Mouse (Mus musculus) hindbrain, embryonic 12.5 days (tissue): Measurements from ENCODE around the gene Arhgap42. TPM values are rescaled to one million over a fixed set of nuclear protein-coding genes. Genes with fewer than 3 reads are reported as not detected.

Experiments
- ATAC-seq: fragments of 200-750 bp; cut with Nextera tagmentation; 2 replicates; pipeline ENCODE4 v1.8.0; 2017; ENCODE audit warnings: moderate TSS enrichment; ENCODE audit not compliant: low FRiP score
- H3K27ac ChIP-seq: fragments of 300-500 bp; sonication (generic); 2 replicates; pipeline ENCODE4 v1.5.1; 2016; ENCODE audit warnings: mild to moderate bottlenecking
- H3K27me3 ChIP-seq: fragments of 300-500 bp; sonication (generic); 2 replicates; pipeline ENCODE4 v1.6.1; 2016; ENCODE audit warnings: mild to moderate bottlenecking
- H3K36me3 ChIP-seq: fragments of 300-500 bp; sonication (generic); 2 replicates; pipeline ENCODE4 v1.6.1; 2016; ENCODE audit warnings: mild to moderate bottlenecking
- H3K4me1 ChIP-seq: fragments of 300-500 bp; sonication (generic); 2 replicates; pipeline ENCODE4 v1.6.1; 2016
- H3K4me2 ChIP-seq: fragments of 300-500 bp; sonication (generic); replicated peaks from 2 replicates; pipeline ENCODE4 v1.6.1; 2016; ENCODE audit warnings: mild to moderate bottlenecking
- H3K4me3 ChIP-seq: fragments of 300-500 bp; sonication (generic); 2 replicates; pipeline ENCODE4 v1.5.1; 2016; ENCODE audit warnings: mild to moderate bottlenecking
- H3K9ac ChIP-seq: fragments of 300-500 bp; sonication (generic); 2 replicates; pipeline ENCODE4 v1.6.1; 2016; ENCODE audit warnings: mild to moderate bottlenecking, moderate library complexity
- H3K9me3 ChIP-seq: fragments of 300-500 bp; sonication (generic); replicated peaks from 2 replicates; pipeline ENCODE4 v1.6.1; 2016; ENCODE audit warnings: mild to moderate bottlenecking
- WGBS: fragments of 180-500 bp; shearing (Covaris S2); methylation state at CpG from one replicate; pipeline ENCODE4 v1.1.7; 2016; 5-methylcytosine and 5-hydroxymethylcytosine counted together
- polyA plus RNA-seq: library from polyadenylated mRNA; unstranded; fragments of >200 nt; fragmentation: Nextera tagmentation; extraction: Ambion mirVana; gene quantifications from 2 replicates; pipeline ENCODE4 v1.2.1, GENCODE M21; 2016

The Arhgap42 gene
- polyA plus RNA-seq, 1 experiment from 2014 or later, result 28.3 TPM

- Histone ChIP-seq H3K27me3 (no peaks in the 10 kb centered on the region), H3K9ac (no peak overlapping the region), H3K4me1 (no peaks in the 10 kb centered on the region; the same call in 1 of the 2 replicates), H3K4me2 (no peak overlapping the region), H3K4me3 (no peak overlapping the region), H3K9me3 (no peaks in the 10 kb centered on the region), H3K27ac (no peak overlapping the region), H3K36me3 (no peaks in the 10 kb centered on the region)
- 83% methylated on average over 4 of the region's 4 CpGs for WGBS
- no peak for ATAC-seq
Measured at GRCm38 (mm10) chr9:9165641-9166063, 73.2 kb downstream of the Arhgap42 start.

- Histone ChIP-seq H3K4me1 (peaks cover 3% of the 10 kb centered on the region), H3K4me3 (no peak overlapping the region), H3K36me3 (no peaks in the 10 kb centered on the region), H3K9ac (no peak overlapping the region), H3K27me3 (no peaks in the 10 kb centered on the region), H3K27ac (no peak overlapping the region), H3K4me2 (no peak overlapping the region), H3K9me3 (no peaks in the 10 kb centered on the region)
- no peak for ATAC-seq
- WGBS, result 39% methylated on average over 3 of the region's 3 CpGs
Measured at GRCm38 (mm10) chr9:9160736-9161135, 78.2 kb downstream of the Arhgap42 start.

- Histone ChIP-seq H3K4me1 (peaks cover 3% of the 10 kb centered on the region), H3K27me3 (no peaks in the 10 kb centered on the region), H3K4me2 (no peak overlapping the region), H3K4me3 (no peak overlapping the region), H3K27ac (no peak overlapping the region), H3K36me3 (no peaks in the 10 kb centered on the region), H3K9ac (no peak overlapping the region), H3K9me3 (no peaks in the 10 kb centered on the region)
- 88% methylated on average over 3 of the region's 3 CpGs for WGBS
- ATAC-seq, result no peak
Measured at GRCm38 (mm10) chr9:9158241-9158640, 80.7 kb downstream of the Arhgap42 start.

- H3K4me1 ChIP-seq, result peaks cover 3% of the 10 kb centered on the region
- no peak for ATAC-seq
- H3K4me3 ChIP-seq, result no peak overlapping the region
- 68% methylated on average over 2 of the region's 2 CpGs for WGBS
- no peaks in the 10 kb centered on the region for H3K9me3 ChIP-seq
- H3K4me2 ChIP-seq, result no peak overlapping the region
- no peak overlapping the region for H3K27ac ChIP-seq
- H3K27me3 ChIP-seq, result no peaks in the 10 kb centered on the region
- no peak overlapping the region for H3K9ac ChIP-seq
- no peaks in the 10 kb centered on the region for H3K36me3 ChIP-seq
Measured at GRCm38 (mm10) chr9:9157425-9157824, 81.5 kb downstream of the Arhgap42 start.

GRCm38 (mm10) chr9:9154636-9155035 is 84.3 kb downstream of the Arhgap42 start:
- no peak overlapping the region for H3K27ac ChIP-seq
- WGBS, result 94% methylated on average over 3 of the region's 3 CpGs
- H3K4me1 ChIP-seq, result peaks cover 3% of the 10 kb centered on the region; the same call in 1 of the 2 replicates
- H3K4me3 ChIP-seq, result no peak overlapping the region
- H3K27me3 ChIP-seq, result no peaks in the 10 kb centered on the region
- no peak for ATAC-seq
- no peaks in the 10 kb centered on the region for H3K36me3 ChIP-seq
- no peak overlapping the region for H3K4me2 ChIP-seq
- H3K9ac ChIP-seq, result no peak overlapping the region
- H3K9me3 ChIP-seq, result no peaks in the 10 kb centered on the region

- H3K27me3 ChIP-seq, result no peaks in the 10 kb centered on the region
- H3K4me2 ChIP-seq, result no peak overlapping the region
- 89% methylated on average over 7 of the region's 7 CpGs for WGBS
- H3K9ac ChIP-seq, result no peak overlapping the region
- H3K27ac ChIP-seq, result no peak overlapping the region
- H3K4me1 ChIP-seq, result 0 out of 2 replicates have a peak, but pooled peaks cover 2% of the 10 kb centered on the region
- ATAC-seq, result no peak
- no peaks in the 10 kb centered on the region for H3K36me3 ChIP-seq
- H3K4me3 ChIP-seq, result no peak overlapping the region
- no peaks in the 10 kb centered on the region for H3K9me3 ChIP-seq
Measured at GRCm38 (mm10) chr9:9144301-9145121, 94.4 kb downstream of the Arhgap42 start.

- no peak for ATAC-seq
- no peaks in the 10 kb centered on the region for H3K36me3 ChIP-seq
- no peak overlapping the region for H3K4me3 ChIP-seq
- no peaks in the 10 kb centered on the region for H3K27me3 ChIP-seq
- H3K9me3 ChIP-seq, result no peaks in the 10 kb centered on the region
- no peak overlapping the region for H3K9ac ChIP-seq
- WGBS, result 50% methylated on average over 5 of the region's 5 CpGs
- H3K4me2 ChIP-seq, result no peak overlapping the region
- no peak overlapping the region for H3K27ac ChIP-seq
- H3K4me1 ChIP-seq, result 0 out of 2 replicates have a peak, but pooled peaks cover 2% of the 10 kb centered on the region
Measured at GRCm38 (mm10) chr9:9143102-9143501, 95.8 kb downstream of the Arhgap42 start.

- no peaks in the 10 kb centered on the region for H3K9me3 ChIP-seq
- no peak overlapping the region for H3K4me2 ChIP-seq
- H3K27me3 ChIP-seq, result no peaks in the 10 kb centered on the region
- WGBS, result 57% methylated on average over 7 of the region's 7 CpGs
- H3K9ac ChIP-seq, result no peak overlapping the region
- H3K27ac ChIP-seq, result no peak overlapping the region
- ATAC-seq, result no peak
- H3K4me1 ChIP-seq, result 0 out of 2 replicates have a peak, but pooled peaks cover 2% of the 10 kb centered on the region
- no peaks in the 10 kb centered on the region for H3K36me3 ChIP-seq
- no peak overlapping the region for H3K4me3 ChIP-seq
Measured at GRCm38 (mm10) chr9:9142561-9142960, 96.3 kb downstream of the Arhgap42 start.

GRCm38 (mm10) chr9:9142144-9142543 is 96.8 kb downstream of the Arhgap42 start:
- 73% methylated on average over 1 of the region's 1 CpGs for WGBS
- H3K4me1 ChIP-seq, result 0 out of 2 replicates have a peak, but pooled peaks cover 2% of the 10 kb centered on the region
- no peak overlapping the region for H3K4me3 ChIP-seq
- H3K36me3 ChIP-seq, result no peaks in the 10 kb centered on the region
- H3K4me2 ChIP-seq, result no peak overlapping the region
- ATAC-seq, result no peak
- no peak overlapping the region for H3K27ac ChIP-seq
- no peaks in the 10 kb centered on the region for H3K9me3 ChIP-seq
- no peak overlapping the region for H3K9ac ChIP-seq
- H3K27me3 ChIP-seq, result no peaks in the 10 kb centered on the region

- Histone ChIP-seq H3K27me3 (no peaks in the 10 kb centered on the region), H3K9me3 (no peaks in the 10 kb centered on the region), H3K4me1 (peaks cover 5% of the 10 kb centered on the region), H3K27ac (no peak overlapping the region), H3K4me2 (no peak overlapping the region), H3K36me3 (no peaks in the 10 kb centered on the region), H3K4me3 (no peak overlapping the region), H3K9ac (no peak overlapping the region)
- ATAC-seq, result no peak
- WGBS, result 96% methylated on average over 4 of the region's 4 CpGs
Measured at GRCm38 (mm10) chr9:9128996-9129694, 109.8 kb downstream of the Arhgap42 start.

- no peaks in the 10 kb centered on the region for H3K27me3 ChIP-seq
- ATAC-seq, result no peak
- 46% methylated on average over 4 of the region's 4 CpGs for WGBS
Measured at GRCm38 (mm10) chr9:9127041-9127755, 111.7 kb downstream of the Arhgap42 start.

GRCm38 (mm10) chr9:9124156-9124555 is 114.7 kb downstream of the Arhgap42 start:
- H3K9ac ChIP-seq, result no peak overlapping the region
- H3K4me1 ChIP-seq, result peaks cover 5% of the 10 kb centered on the region
- H3K9me3 ChIP-seq, result no peaks in the 10 kb centered on the region
- no peak for ATAC-seq
- no peaks in the 10 kb centered on the region for H3K36me3 ChIP-seq
- no peak overlapping the region for H3K4me3 ChIP-seq
- WGBS, result 89% methylated on average over 2 of the region's 2 CpGs
- no peak overlapping the region for H3K4me2 ChIP-seq
- no peak overlapping the region for H3K27ac ChIP-seq
- no peaks in the 10 kb centered on the region for H3K27me3 ChIP-seq

More at GRCm38 (mm10) chr9:9127041-9127755, 111.7 kb downstream of the Arhgap42 start:
- Histone ChIP-seq H3K27ac (no peak overlapping the region), H3K4me1 (peaks cover 5% of the 10 kb centered on the region), H3K4me2 (no peak overlapping the region), H3K4me3 (no peak overlapping the region), H3K36me3 (no peaks in the 10 kb centered on the region), H3K9me3 (no peaks in the 10 kb centered on the region), H3K9ac (no peak overlapping the region)
